Mouse (Mus musculus) embryonic facial prominence, embryonic 10.5 days (tissue): Measurements from ENCODE around the gene P2ry10. TPM values are rescaled to one million over a fixed set of nuclear protein-coding genes. Genes with fewer than 3 reads are reported as not detected.

Experiments
- DNase-seq: peaks from one replicate; pipeline ENCODE4 v3.0.0-alpha.2; 2017; ENCODE audit warnings: low spot score
- H3K27ac ChIP-seq: fragments of 300-500 bp; sonication (generic); replicated peaks from 2 replicates; pipeline ENCODE4 v1.5.1; 2016; ENCODE audit warnings: mild to moderate bottlenecking
- H3K27me3 ChIP-seq: fragments of 300-500 bp; sonication (generic); replicated peaks from 2 replicates; pipeline ENCODE4 v1.6.1; 2016; ENCODE audit warnings: low read depth, mild to moderate bottlenecking; ENCODE audit not compliant: poor library complexity, severe bottlenecking
- H3K36me3 ChIP-seq: fragments of 300-500 bp; sonication (generic); replicated peaks from 2 replicates; pipeline ENCODE4 v1.6.1; 2016; ENCODE audit warnings: mild to moderate bottlenecking, moderate library complexity
- H3K4me1 ChIP-seq: fragments of 300-500 bp; sonication (generic); 2 replicates; pipeline ENCODE4 v1.6.1; 2016
- H3K4me3 ChIP-seq: fragments of 300-500 bp; sonication (generic); 2 replicates; pipeline ENCODE4 v1.5.1; 2016; ENCODE audit warnings: mild to moderate bottlenecking, moderate library complexity
- H3K9me3 ChIP-seq: fragments of 300-500 bp; sonication (generic); 2 replicates; pipeline ENCODE4 v1.6.1; 2016; ENCODE audit warnings: mild to moderate bottlenecking
- whole genome bisulfite sequencing: fragments of 180-500 bp; shearing (Covaris S2); methylation state at CpG from one replicate; pipeline ENCODE4 v1.1.7; 2016; 5-methylcytosine and 5-hydroxymethylcytosine counted together
- polyA plus RNA-seq: library from polyadenylated mRNA; unstranded; fragments of >200 nt; fragmentation: Nextera tagmentation; extraction: Ambion mirVana; gene quantifications from 2 replicates; pipeline ENCODE4 v1.2.1, GENCODE M21; 2016

P2ry10 gene
- polyA plus RNA-seq, 1 experiment from 2014 or later, result not detected

GRCm38 (mm10) chrX:107149391-107149993 is 61.2 kb downstream of the P2ry10 start:
- Histone ChIP-seq H3K27me3 (peaks cover 14% of the 10 kb centered on the region), H3K4me3 (no peak overlapping the region), H3K4me1 (no peaks in the 10 kb centered on the region), H3K27ac (no peak overlapping the region), H3K9me3 (no peaks in the 10 kb centered on the region), H3K36me3 (no peaks in the 10 kb centered on the region)
- DNase-seq, result no peak
- 62% methylated on average over 4 of the region's 4 CpGs for WGBS

DNA sequence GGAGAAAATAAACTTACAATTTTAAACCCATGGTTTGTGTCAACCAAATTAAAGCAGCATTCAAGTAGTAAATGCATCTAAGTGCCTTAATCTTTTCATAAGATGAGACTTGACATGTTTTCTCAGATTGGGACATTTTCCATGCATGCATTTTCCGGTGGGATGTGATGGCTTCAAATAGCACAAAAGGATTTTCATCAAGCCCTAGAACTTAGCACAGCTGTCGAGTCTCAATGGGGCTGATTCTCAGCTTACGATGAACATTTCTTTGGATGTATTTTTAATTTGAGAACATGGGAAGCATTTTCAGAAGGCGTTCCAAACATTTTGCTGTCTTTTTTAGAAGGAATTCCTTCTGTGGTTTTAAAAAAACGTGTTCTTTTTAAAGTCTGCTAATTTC is 61.7 kb downstream of the P2ry10 start:
- 52% methylated on average over 5 of the region's 5 CpGs for WGBS
- no peaks in the 10 kb centered on the region for H3K36me3 ChIP-seq
- no peaks in the 10 kb centered on the region for H3K9me3 ChIP-seq
- peak; percentile 7 for DNase-seq
- H3K4me1 ChIP-seq, result no peaks in the 10 kb centered on the region
- H3K27ac ChIP-seq, result no peak overlapping the region
- H3K4me3 ChIP-seq, result no peak overlapping the region
- H3K27me3 ChIP-seq, result peaks cover 14% of the 10 kb centered on the region

DNA sequence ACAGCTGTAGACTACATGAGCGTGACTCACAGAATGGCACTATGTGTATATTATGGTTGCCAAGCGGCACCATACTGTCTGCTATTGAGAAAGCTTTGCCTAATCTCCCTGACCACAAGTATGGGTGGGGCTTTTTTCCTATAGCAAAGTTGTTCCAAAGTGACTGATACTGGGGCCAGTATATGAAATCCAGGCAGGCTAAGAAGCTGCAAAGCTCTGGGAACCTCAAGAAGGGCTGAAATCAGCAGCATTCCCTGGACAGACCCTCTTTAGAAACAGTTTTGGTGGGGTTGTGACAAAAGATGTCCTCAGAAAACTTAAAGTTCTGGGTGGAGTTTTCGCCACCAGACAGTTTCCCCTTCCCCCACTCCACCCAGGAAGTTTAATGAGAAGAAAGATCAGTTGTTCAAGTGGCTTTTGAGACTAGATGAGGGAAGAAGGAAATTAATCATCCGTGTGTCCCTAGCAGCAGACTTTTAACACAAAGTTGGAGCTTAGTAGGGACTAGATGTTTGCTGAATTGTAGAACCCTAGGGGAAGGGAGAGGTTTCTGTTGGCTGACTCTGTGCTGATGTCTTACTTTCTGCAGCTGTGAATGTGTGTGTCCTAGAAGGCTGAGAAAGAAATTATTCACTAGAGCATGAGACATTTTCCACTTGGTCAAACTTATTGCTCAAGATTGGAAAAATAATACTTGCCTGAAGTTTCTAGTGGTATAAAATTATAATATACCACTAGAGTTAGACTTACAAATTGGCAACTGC is 62.6 kb downstream of the P2ry10 start:
- DNase-seq, result no peak
- peaks cover 14% of the 10 kb centered on the region for H3K27me3 ChIP-seq
- no peak overlapping the region for H3K27ac ChIP-seq
- H3K9me3 ChIP-seq, result no peaks in the 10 kb centered on the region
- H3K36me3 ChIP-seq, result no peaks in the 10 kb centered on the region
- no peak overlapping the region for H3K4me3 ChIP-seq
- 69% methylated on average over 4 of the region's 4 CpGs for WGBS
- H3K4me1 ChIP-seq, result no peaks in the 10 kb centered on the region

Other genes with a start within 250 kb of the P2ry10 start
- gene Rtl3, start 247.8 kb upstream of the P2ry10 start, polyA plus RNA-seq, result 1.4 and 3.8 TPM in 2 replicates
- gene Lpar4, start 167.9 kb upstream of the P2ry10 start, polyA plus RNA-seq, result 13.4 and 15.3 TPM in 2 replicates
- gene P2ry10b, start 60.4 kb downstream of the P2ry10 start, polyA plus RNA-seq, result 0.35 and 0.37 TPM in 2 replicates
- gene Gpr174, start 167.4 kb downstream of the P2ry10 start, polyA plus RNA-seq, result not detected in 2 replicates